17 mouse cellular contexts compared by ENCODE assay signal in genomic region chr12:54382965-54383364, GRCm38 (mm10).
"Had no signal": no experiment of that assay in that cellular context is flagged by ENCODE, and none has a peak within 500 bp of the region (broad histone marks: within the 10 kb centered on the region; RNA-seq: fewer than 3 reads in every experiment).

No protein-coding gene starts in this region.

- ATAC-seq: liver, embryonic 12.5 days; liver, postnatal 0 days; lung, postnatal 0 days; midbrain, embryonic 13.5 days; midbrain, embryonic 15.5 days; midbrain, embryonic 16.5 days had no signal

- DNase-seq: left cerebral cortex, postnatal 4 days; liver; liver, embryonic 13.5 days; liver, postnatal 0 days; lung, adult 18-20 months; lung, adult 2 months; lung, embryonic 14.5 days; lung, postnatal 10 days; lung, postnatal 14 days; lung, postnatal 36 days; lung, postnatal 4 days; midbrain, embryonic 14.5 days had no signal
